Mouse (Mus musculus): ENCODE results near the gene Lrrc1. TPM values are rescaled to one million over a fixed set of nuclear protein-coding genes. Genes with fewer than 3 reads are reported as not detected.

Gene Lrrc1
- polyA plus RNA-seq, 1 experiment from 2014 or later = 19.7 TPM

GRCm38 (mm10) chr9:77537357-77537756 lies 7.3 kb downstream of the Lrrc1 start:
- Histone ChIP-seq H3K4me2 (replicated peaks; ENCODE audit: low read depth, low read length) (0 out of 2 replicates have a peak overlapping the region, but pooled peaks have one; percentile 1), H3K9ac (replicated peaks; ENCODE audit: low read depth, low read length) (no peak overlapping the region)
- no peak for ATAC-seq (ENCODE audit: insufficient number of reproducible peaks, insufficient read depth, low FRiP score, low read depth)

DNA sequence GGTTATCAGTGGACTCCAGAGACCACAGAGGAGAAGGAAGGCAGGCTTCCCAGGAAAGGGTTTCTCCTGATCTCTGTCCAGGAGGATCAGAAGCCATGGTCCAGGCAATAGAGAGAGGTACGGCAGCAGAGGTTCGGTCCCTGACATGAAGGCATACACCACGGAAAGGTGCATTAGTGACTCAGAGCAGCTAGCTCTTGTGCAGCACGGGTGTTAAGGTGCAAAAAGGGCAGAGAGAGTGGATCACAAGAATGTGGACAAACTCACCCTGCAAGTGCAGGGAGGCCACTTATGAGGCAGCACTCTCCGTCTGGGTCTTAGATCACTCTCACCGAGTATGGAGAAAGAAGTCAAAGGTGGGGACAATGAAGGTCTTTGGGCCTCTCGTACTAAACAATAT lies 7.8 kb downstream of the Lrrc1 start:
- Histone ChIP-seq H3K27ac (ENCODE audit: low read length) (peak overlapping the region; percentile 39; the same call in 1 of the 2 replicates), H3K9ac (replicated peaks; ENCODE audit: low read depth, low read length) (no peak overlapping the region), H3K9me3 (ENCODE audit: control insufficient read depth, low read depth, low read length) (peaks cover 2% of the 10 kb centered on the region; the same call in 1 of the 2 replicates), H3K36me3 (ENCODE audit: control insufficient read depth, insufficient read depth, low read length) (no peaks in the 10 kb centered on the region), H3K4me3 (ENCODE audit: low read depth, low read length) (no peak overlapping the region), H3K4me1 (ENCODE audit: control insufficient read depth, insufficient read depth, low read length) (peaks cover 21% of the 10 kb centered on the region; the same call in 1 of the 2 replicates), H3K4me2 (replicated peaks; ENCODE audit: low read depth, low read length) (0 out of 2 replicates have a peak overlapping the region, but pooled peaks have one; percentile 1), H3K27me3 (ENCODE audit: control insufficient read depth, insufficient read depth, low read length) (no peaks in the 10 kb centered on the region)
- ATAC-seq (ENCODE audit: insufficient number of reproducible peaks, insufficient read depth, low FRiP score, low read depth) = no peak
- WGBS = 62% methylated on average over 7 of the region's 7 CpGs

More at GRCm38 (mm10) chr9:77537357-77537756, 7.3 kb downstream of the Lrrc1 start:
- WGBS = 70% methylated on average over 10 of the region's 10 CpGs
- no peaks in the 10 kb centered on the region for H3K36me3 ChIP-seq (ENCODE audit: control insufficient read depth, insufficient read depth, low read length)
- H3K27me3 ChIP-seq (ENCODE audit: control insufficient read depth, insufficient read depth, low read length) = no peaks in the 10 kb centered on the region
- peaks cover 2% of the 10 kb centered on the region; the same call in 1 of the 2 replicates for H3K9me3 ChIP-seq (ENCODE audit: control insufficient read depth, low read depth, low read length)
- no peak overlapping the region for H3K4me3 ChIP-seq (ENCODE audit: low read depth, low read length)
- H3K4me1 ChIP-seq (ENCODE audit: control insufficient read depth, insufficient read depth, low read length) = peaks cover 21% of the 10 kb centered on the region; the same call in 1 of the 2 replicates
- peak overlapping the region; percentile 39 for H3K27ac ChIP-seq (ENCODE audit: low read length)

DNA sequence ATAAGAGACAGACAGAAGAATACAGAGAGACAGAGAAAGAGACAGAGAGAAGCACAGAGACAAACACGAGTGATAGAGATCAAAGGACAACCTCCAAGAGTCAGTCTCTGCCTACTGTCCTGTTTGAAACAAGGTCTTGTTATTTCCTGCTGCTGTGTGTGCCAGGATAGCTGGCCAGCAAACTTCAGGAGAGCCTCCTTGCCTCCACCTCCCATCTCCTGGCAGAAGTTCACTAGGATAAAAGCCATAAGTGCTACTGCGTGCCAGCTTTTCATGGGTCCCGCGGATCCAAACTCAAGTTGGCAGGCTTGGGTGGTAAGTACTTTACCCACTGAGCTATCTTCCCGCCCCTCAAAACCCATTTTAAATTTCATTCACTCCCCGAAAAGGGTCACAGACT lies 8.4 kb downstream of the Lrrc1 start:
- no peak overlapping the region for H3K27ac ChIP-seq (ENCODE audit: low read length)
- no peaks in the 10 kb centered on the region for H3K36me3 ChIP-seq (ENCODE audit: control insufficient read depth, insufficient read depth, low read length)
- 68% methylated on average over 6 of the region's 6 CpGs for WGBS
- no peak overlapping the region for H3K4me3 ChIP-seq (ENCODE audit: low read depth, low read length)
- ATAC-seq (ENCODE audit: insufficient number of reproducible peaks, insufficient read depth, low FRiP score, low read depth) = no peak
- H3K27me3 ChIP-seq (ENCODE audit: control insufficient read depth, insufficient read depth, low read length) = no peaks in the 10 kb centered on the region
- peaks cover 2% of the 10 kb centered on the region; the same call in 1 of the 2 replicates for H3K9me3 ChIP-seq (ENCODE audit: control insufficient read depth, low read depth, low read length)
- H3K4me2 ChIP-seq (replicated peaks; ENCODE audit: low read depth, low read length) = no peak overlapping the region
- H3K4me1 ChIP-seq (ENCODE audit: control insufficient read depth, insufficient read depth, low read length) = peaks cover 21% of the 10 kb centered on the region; the same call in 1 of the 2 replicates
- H3K9ac ChIP-seq (replicated peaks; ENCODE audit: low read depth, low read length) = no peak overlapping the region

GRCm38 (mm10) chr9:77535021-77535744 lies 9.5 kb downstream of the Lrrc1 start:
- H3K9me3 ChIP-seq (ENCODE audit: control insufficient read depth, low read depth, low read length) = peaks cover 2% of the 10 kb centered on the region; the same call in 1 of the 2 replicates
- whole genome bisulfite sequencing = 35% methylated on average over 17 of the region's 17 CpGs
- H3K9ac ChIP-seq (replicated peaks; ENCODE audit: low read depth, low read length) = no peak overlapping the region
- H3K4me1 ChIP-seq (ENCODE audit: control insufficient read depth, insufficient read depth, low read length) = peaks cover 24% of the 10 kb centered on the region; the same call in 1 of the 2 replicates
- ATAC-seq (ENCODE audit: insufficient number of reproducible peaks, insufficient read depth, low FRiP score, low read depth) = no peak
- H3K36me3 ChIP-seq (ENCODE audit: control insufficient read depth, insufficient read depth, low read length) = no peaks in the 10 kb centered on the region
- H3K4me3 ChIP-seq (ENCODE audit: low read depth, low read length) = no peak overlapping the region
- no peaks in the 10 kb centered on the region for H3K27me3 ChIP-seq (ENCODE audit: control insufficient read depth, insufficient read depth, low read length)
- no peak overlapping the region for H3K4me2 ChIP-seq (replicated peaks; ENCODE audit: low read depth, low read length)
- H3K27ac ChIP-seq (ENCODE audit: low read length) = no peak overlapping the region

GRCm38 (mm10) chr9:77528379-77529041 lies 16.2 kb downstream of the Lrrc1 start:
- H3K4me1 ChIP-seq (ENCODE audit: control insufficient read depth, insufficient read depth, low read length) = peaks cover 13% of the 10 kb centered on the region
- no peaks in the 10 kb centered on the region for H3K9me3 ChIP-seq (ENCODE audit: control insufficient read depth, low read depth, low read length)
- H3K27ac ChIP-seq (ENCODE audit: low read length) = no peak overlapping the region
- H3K36me3 ChIP-seq (ENCODE audit: control insufficient read depth, insufficient read depth, low read length) = no peaks in the 10 kb centered on the region
- no peaks in the 10 kb centered on the region for H3K27me3 ChIP-seq (ENCODE audit: control insufficient read depth, insufficient read depth, low read length)
- WGBS = 81% methylated on average over 5 of the region's 5 CpGs
- H3K4me2 ChIP-seq (replicated peaks; ENCODE audit: low read depth, low read length) = no peak overlapping the region
- no peak overlapping the region for H3K9ac ChIP-seq (replicated peaks; ENCODE audit: low read depth, low read length)
- no peak overlapping the region for H3K4me3 ChIP-seq (ENCODE audit: low read depth, low read length)
- ATAC-seq (ENCODE audit: insufficient number of reproducible peaks, insufficient read depth, low FRiP score, low read depth) = peak; percentile 60; the same call in 1 of the 2 replicates

- H3K36me3 ChIP-seq (ENCODE audit: control insufficient read depth, insufficient read depth, low read length) = no peaks in the 10 kb centered on the region
- no peak overlapping the region for H3K4me3 ChIP-seq (ENCODE audit: low read depth, low read length)
- H3K4me2 ChIP-seq (replicated peaks; ENCODE audit: low read depth, low read length) = no peak overlapping the region
- no peaks in the 10 kb centered on the region for H3K9me3 ChIP-seq (ENCODE audit: control insufficient read depth, low read depth, low read length)
- H3K27me3 ChIP-seq (ENCODE audit: control insufficient read depth, insufficient read depth, low read length) = no peaks in the 10 kb centered on the region
- no peak overlapping the region for H3K27ac ChIP-seq (ENCODE audit: low read length)
- no peak for ATAC-seq (ENCODE audit: insufficient number of reproducible peaks, insufficient read depth, low FRiP score, low read depth)
- 78% methylated on average over 6 of the region's 6 CpGs for whole genome bisulfite sequencing
- peaks cover 13% of the 10 kb centered on the region for H3K4me1 ChIP-seq (ENCODE audit: control insufficient read depth, insufficient read depth, low read length)
- no peak overlapping the region for H3K9ac ChIP-seq (replicated peaks; ENCODE audit: low read depth, low read length)
Observed at GRCm38 (mm10) chr9:77527170-77527569, 17.5 kb downstream of the Lrrc1 start.

DNA sequence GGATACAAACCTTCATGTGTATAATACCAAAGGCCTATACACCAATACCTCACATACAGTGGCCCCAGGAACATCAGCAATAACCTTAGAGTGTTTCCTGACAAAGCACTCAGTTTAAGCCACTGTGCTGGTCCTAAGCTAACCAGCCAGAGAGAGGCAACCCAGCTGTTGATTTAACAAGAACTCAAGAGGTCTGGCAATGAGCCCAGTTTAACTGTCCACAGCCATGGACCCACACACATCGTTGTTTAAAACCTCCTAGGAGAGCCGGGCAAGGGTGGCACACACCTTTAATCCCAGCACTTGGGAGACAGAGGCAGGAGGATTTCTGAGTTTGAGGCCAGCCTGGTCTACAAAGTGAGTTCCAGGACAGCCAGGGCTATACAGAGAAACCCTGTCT lies 18.0 kb downstream of the Lrrc1 start:
- Histone ChIP-seq H3K27me3 (ENCODE audit: control insufficient read depth, insufficient read depth, low read length) (no peaks in the 10 kb centered on the region), H3K9ac (replicated peaks; ENCODE audit: low read depth, low read length) (no peak overlapping the region), H3K4me2 (replicated peaks; ENCODE audit: low read depth, low read length) (no peak overlapping the region), H3K4me1 (ENCODE audit: control insufficient read depth, insufficient read depth, low read length) (peaks cover 13% of the 10 kb centered on the region), H3K36me3 (ENCODE audit: control insufficient read depth, insufficient read depth, low read length) (no peaks in the 10 kb centered on the region), H3K9me3 (ENCODE audit: control insufficient read depth, low read depth, low read length) (no peaks in the 10 kb centered on the region), H3K27ac (ENCODE audit: low read length) (no peak overlapping the region), H3K4me3 (ENCODE audit: low read depth, low read length) (no peak overlapping the region)
- ATAC-seq (ENCODE audit: insufficient number of reproducible peaks, insufficient read depth, low FRiP score, low read depth) = no peak
- 39% methylated on average over 2 of the region's 2 CpGs for WGBS

- Histone ChIP-seq H3K36me3 (ENCODE audit: control insufficient read depth, insufficient read depth, low read length) (no peaks in the 10 kb centered on the region), H3K4me3 (ENCODE audit: low read depth, low read length) (no peak overlapping the region), H3K27me3 (ENCODE audit: control insufficient read depth, insufficient read depth, low read length) (no peaks in the 10 kb centered on the region), H3K9ac (replicated peaks; ENCODE audit: low read depth, low read length) (no peak overlapping the region), H3K4me2 (replicated peaks; ENCODE audit: low read depth, low read length) (no peak overlapping the region), H3K27ac (ENCODE audit: low read length) (no peak overlapping the region), H3K4me1 (ENCODE audit: control insufficient read depth, insufficient read depth, low read length) (peaks cover 13% of the 10 kb centered on the region), H3K9me3 (ENCODE audit: control insufficient read depth, low read depth, low read length) (no peaks in the 10 kb centered on the region)
- 81% methylated on average over 16 of the region's 16 CpGs for WGBS
- no peak for ATAC-seq (ENCODE audit: insufficient number of reproducible peaks, insufficient read depth, low FRiP score, low read depth)
Observed at GRCm38 (mm10) chr9:77525595-77526295, 18.9 kb downstream of the Lrrc1 start.

Data from stomach, embryonic 14.5 days (tissue).